Mouse (Mus musculus) lung, embryonic 14.5 days (tissue): Measurements from ENCODE around the gene Car4. TPM values are rescaled to one million over a fixed set of nuclear protein-coding genes. Genes with fewer than 3 reads are reported as not detected.

Experiments used
- ATAC-seq: fragments of 200-750 bp; cut with Nextera tagmentation; 2 replicates; pipeline ENCODE4 v1.8.0; 2017; ENCODE audit warnings: mild to moderate bottlenecking, moderate TSS enrichment, moderate library complexity; ENCODE audit not compliant: insufficient read depth
- DNase-seq: peaks from one replicate; pipeline ENCODE4 v3.0.0-alpha.2; 2015
- H3K27ac ChIP-seq: fragments of 300-500 bp; sonication (generic); 2 replicates; pipeline ENCODE4 v1.5.1; 2014; ENCODE audit warnings: low read depth, mild to moderate bottlenecking, moderate library complexity
- H3K27me3 ChIP-seq: fragments of 300-500 bp; sonication (generic); 2 replicates; pipeline ENCODE4 v1.6.1; 2014; ENCODE audit warnings: low read length, control low read depth; ENCODE audit not compliant: insufficient read depth
- H3K36me3 ChIP-seq: fragments of 300-500 bp; sonication (generic); 2 replicates; pipeline ENCODE4 v1.6.1; 2014; ENCODE audit warnings: control low read depth; ENCODE audit not compliant: insufficient read depth
- H3K4me1 ChIP-seq: fragments of 300-500 bp; sonication (generic); 2 replicates; pipeline ENCODE4 v1.6.1; 2014; ENCODE audit warnings: antibody characterized with exemption, control low read depth; ENCODE audit not compliant: insufficient read depth
- H3K4me2 ChIP-seq: fragments of 300-500 bp; sonication (generic); 2 replicates; pipeline ENCODE4 v1.6.1; 2014; ENCODE audit warnings: mild to moderate bottlenecking
- H3K4me3 ChIP-seq: fragments of 300-500 bp; sonication (generic); 2 replicates; pipeline ENCODE4 v1.5.1; 2014; ENCODE audit warnings: low read depth, low read length
- H3K9ac ChIP-seq: fragments of 300-500 bp; sonication (generic); 2 replicates; pipeline ENCODE4 v1.6.1; 2014
- H3K9me3 ChIP-seq: fragments of 300-500 bp; sonication (generic); 2 replicates; pipeline ENCODE4 v1.6.1; 2016; ENCODE audit warnings: low read depth, low read length, control low read depth
- CTCF ChIP-seq: IDR thresholded peaks from 2 replicates; pipeline ENCODE4 v1.5.1; 2016; ENCODE audit warnings: antibody characterized with exemption, low read depth
- WGBS: fragments of 180-500 bp; shearing (Covaris S2); extraction: QIAGEN DNeasy Blood & Tissue Kit; methylation state at CpG from one replicate; pipeline ENCODE4 v1.1.7; 2014; 5-methylcytosine and 5-hydroxymethylcytosine counted together
- polyA plus RNA-seq: library from polyadenylated mRNA; unstranded; fragments of >200 nt; fragmentation: Nextera tagmentation; extraction: Ambion mirVana; gene quantifications from 2 replicates; pipeline ENCODE4 v1.2.1, GENCODE M21; 2014

Gene Car4
- polyA plus RNA-seq, 1 experiment from 2014 or later, result 0.28 TPM

DNA sequence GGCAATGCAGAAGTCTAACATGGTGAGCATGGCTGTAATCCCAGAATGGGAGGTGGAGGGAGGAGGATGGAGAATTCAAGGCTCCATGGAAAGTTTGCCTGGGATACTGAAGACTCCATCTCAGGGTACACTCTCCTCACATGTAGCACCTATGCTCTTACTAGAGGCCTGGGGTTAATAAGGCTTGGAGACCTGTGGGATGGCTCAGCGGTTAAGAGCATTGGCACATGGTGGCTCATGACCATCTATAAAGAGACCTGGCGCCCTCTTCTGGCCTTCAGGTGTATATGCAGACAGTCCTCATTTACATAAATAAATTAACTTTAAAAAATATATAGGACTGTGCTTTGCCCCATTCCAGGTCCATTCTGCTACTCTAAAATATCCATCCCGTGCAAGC lies 38.3 kb upstream of the Car4 start:
- ATAC-seq, result no peak
- WGBS, result 46% methylated on average over 3 of the region's 3 CpGs
- no peak overlapping the region for H3K27ac ChIP-seq
- no peaks in the 10 kb centered on the region for H3K27me3 ChIP-seq
- peak; percentile 59 for TF ChIP-seq CTCF
- H3K9ac ChIP-seq, result no peak overlapping the region
- H3K36me3 ChIP-seq, result peaks cover 1% of the 10 kb centered on the region; the same call in 1 of the 2 replicates
- H3K4me3 ChIP-seq, result no peak overlapping the region
- H3K9me3 ChIP-seq, result no peaks in the 10 kb centered on the region
- peak; percentile 53 for DNase-seq
- no peak overlapping the region for H3K4me2 ChIP-seq
- no peaks in the 10 kb centered on the region for H3K4me1 ChIP-seq

DNA sequence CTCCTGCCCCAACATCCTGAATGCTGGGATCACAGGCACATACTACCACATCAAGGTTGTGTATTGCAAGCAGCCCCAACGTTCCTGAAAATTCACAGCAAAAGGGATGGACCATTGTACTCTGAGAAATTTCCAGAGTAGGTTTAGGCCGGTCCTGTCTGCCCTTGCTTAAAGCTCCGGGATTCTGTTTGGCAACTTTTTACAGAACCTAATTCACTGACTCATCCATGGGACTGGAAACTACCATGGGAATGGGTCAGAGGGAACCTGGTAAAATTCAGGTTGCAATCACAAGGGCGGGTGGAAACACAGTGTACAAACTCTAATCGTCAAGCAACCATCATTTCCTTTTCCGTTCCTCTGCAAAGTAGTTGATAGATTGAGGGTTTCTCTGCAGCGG lies 37.6 kb upstream of the Car4 start:
- Histone ChIP-seq H3K4me3 (no peak overlapping the region), H3K9ac (no peak overlapping the region), H3K27me3 (no peaks in the 10 kb centered on the region), H3K4me2 (no peak overlapping the region), H3K36me3 (no peaks in the 10 kb centered on the region), H3K4me1 (no peaks in the 10 kb centered on the region), H3K9me3 (no peaks in the 10 kb centered on the region), H3K27ac (no peak overlapping the region)
- no peak for DNase-seq
- ATAC-seq, result no peak
- WGBS, result 63% methylated on average over 7 of the region's 7 CpGs
- no peak for TF ChIP-seq CTCF

DNA sequence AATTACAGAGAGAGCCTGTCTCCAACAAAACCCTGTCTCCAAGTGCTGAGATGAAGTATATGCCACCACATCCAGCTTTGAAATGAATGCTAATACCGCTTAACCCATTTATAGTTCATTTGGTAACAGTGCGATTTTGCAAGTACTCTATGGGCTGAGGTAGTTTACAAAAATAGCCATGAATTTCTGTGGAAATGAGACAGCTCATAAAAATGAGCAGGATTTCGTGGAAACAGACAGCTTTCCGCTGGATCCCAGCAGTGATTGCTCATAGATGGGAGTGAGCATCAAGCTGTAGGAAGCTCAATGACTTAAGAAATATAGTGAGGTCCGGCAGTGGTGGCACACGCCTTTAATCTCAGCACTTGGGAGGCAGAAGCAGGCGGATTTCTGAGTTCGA lies 36.6 kb upstream of the Car4 start:
- no peaks in the 10 kb centered on the region for H3K4me1 ChIP-seq

DNA sequence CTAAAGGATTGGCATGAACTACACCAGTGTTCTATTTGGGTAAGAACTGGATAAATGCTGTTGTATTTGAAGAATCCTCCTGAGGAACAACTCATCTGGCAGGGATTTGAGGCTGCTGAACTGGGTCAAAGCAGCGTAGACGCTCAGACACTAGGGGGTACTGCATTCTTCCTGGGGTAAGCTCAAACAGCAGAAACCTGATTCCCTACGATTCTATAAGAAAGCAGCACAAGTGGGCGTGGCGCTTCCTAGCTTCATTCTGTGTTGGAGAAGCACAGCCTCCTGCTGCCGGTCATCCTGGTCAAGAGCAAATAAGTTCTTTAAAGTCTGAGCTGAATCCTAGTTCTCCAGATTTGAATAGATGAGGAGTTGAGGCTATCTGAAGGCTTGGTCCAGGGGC lies 25.3 kb upstream of the Car4 start:
- DNase-seq (peak; percentile 11), ATAC-seq (no peak)
- H3K9ac ChIP-seq, result no peak overlapping the region
- no peaks in the 10 kb centered on the region for H3K9me3 ChIP-seq
- H3K4me1 ChIP-seq, result no peaks in the 10 kb centered on the region
- WGBS, result 14% methylated on average over 6 of the region's 6 CpGs
- H3K4me3 ChIP-seq, result no peak overlapping the region
- no peak for TF ChIP-seq CTCF
- no peaks in the 10 kb centered on the region for H3K36me3 ChIP-seq
- no peak overlapping the region for H3K4me2 ChIP-seq
- H3K27me3 ChIP-seq, result no peaks in the 10 kb centered on the region
- H3K27ac ChIP-seq, result no peak overlapping the region

More for the DNA sequence above, 36.6 kb upstream of the Car4 start:
- no peaks in the 10 kb centered on the region for H3K36me3 ChIP-seq
- no peak for TF ChIP-seq CTCF
- no peaks in the 10 kb centered on the region for H3K27me3 ChIP-seq
- H3K4me3 ChIP-seq, result no peak overlapping the region
- ATAC-seq (no peak), DNase-seq (no peak)
- no peaks in the 10 kb centered on the region for H3K9me3 ChIP-seq
- no peak overlapping the region for H3K9ac ChIP-seq
- WGBS, result 84% methylated on average over 8 of the region's 8 CpGs
- no peak overlapping the region for H3K4me2 ChIP-seq
- H3K27ac ChIP-seq, result no peak overlapping the region

DNA sequence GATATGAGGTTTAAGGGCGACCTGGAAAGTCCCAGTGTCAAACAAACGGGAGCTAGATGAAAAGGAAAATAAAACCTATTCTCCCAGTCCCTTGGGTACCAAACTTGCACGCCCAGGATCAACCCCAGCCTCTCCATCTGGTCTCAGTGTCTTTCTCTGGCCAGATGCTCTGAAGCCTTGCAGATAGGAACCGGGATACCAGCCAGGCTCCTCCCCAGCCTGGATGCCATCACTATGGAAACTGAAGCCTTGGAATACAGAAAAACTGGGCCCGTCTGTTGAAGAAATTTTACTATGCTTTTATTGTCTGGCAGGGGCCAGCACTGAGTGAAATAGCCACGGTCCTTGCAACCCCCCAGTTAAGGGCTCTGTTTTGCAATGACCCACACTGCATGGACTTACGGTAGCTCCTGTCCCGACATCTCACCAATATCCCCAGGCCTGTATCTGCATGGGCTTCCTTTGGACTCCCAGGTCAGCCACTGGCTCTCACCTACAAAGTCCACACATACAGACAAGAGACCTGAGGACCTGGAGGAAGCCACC lies 18.0 kb upstream of the Car4 start:
- Histone ChIP-seq H3K9ac (no peak overlapping the region), H3K27me3 (no peaks in the 10 kb centered on the region), H3K27ac (no peak overlapping the region), H3K4me3 (no peak overlapping the region), H3K9me3 (no peaks in the 10 kb centered on the region), H3K4me2 (no peak overlapping the region), H3K36me3 (no peaks in the 10 kb centered on the region), H3K4me1 (no peaks in the 10 kb centered on the region)
- DNase-seq, result peak; percentile 18
- ATAC-seq, result no peak
- 55% methylated on average over 8 of the region's 8 CpGs for whole genome bisulfite sequencing
- TF ChIP-seq CTCF, result no peak

DNA sequence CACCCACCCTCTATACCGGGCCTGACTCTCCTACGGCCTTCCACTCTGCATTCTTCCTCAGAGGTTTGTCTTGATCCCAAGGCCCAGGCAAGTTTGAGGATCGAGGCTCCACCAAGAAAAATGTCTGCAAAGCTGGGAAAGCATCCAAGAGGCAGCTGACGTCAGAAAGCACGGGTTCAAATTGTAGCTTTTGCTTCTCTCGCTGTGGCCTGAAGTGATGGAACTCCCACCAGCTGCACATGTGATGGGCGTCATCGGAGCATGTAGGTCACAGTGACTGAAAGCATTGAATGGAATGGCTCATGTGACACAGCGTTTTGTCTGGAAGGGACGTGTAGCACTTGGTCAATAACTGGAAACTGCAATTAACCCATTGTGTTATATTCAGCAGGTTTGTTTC lies 17.4 kb upstream of the Car4 start:
- ATAC-seq (no peak), DNase-seq (no peak)
- H3K9me3 ChIP-seq, result no peaks in the 10 kb centered on the region
- no peaks in the 10 kb centered on the region for H3K36me3 ChIP-seq
- H3K9ac ChIP-seq, result no peak overlapping the region
- H3K4me2 ChIP-seq, result no peak overlapping the region
- 72% methylated on average over 10 of the region's 10 CpGs for WGBS
- no peak overlapping the region for H3K4me3 ChIP-seq
- H3K27me3 ChIP-seq, result no peaks in the 10 kb centered on the region
- no peak for TF ChIP-seq CTCF
- H3K4me1 ChIP-seq, result no peaks in the 10 kb centered on the region
- H3K27ac ChIP-seq, result no peak overlapping the region

DNA sequence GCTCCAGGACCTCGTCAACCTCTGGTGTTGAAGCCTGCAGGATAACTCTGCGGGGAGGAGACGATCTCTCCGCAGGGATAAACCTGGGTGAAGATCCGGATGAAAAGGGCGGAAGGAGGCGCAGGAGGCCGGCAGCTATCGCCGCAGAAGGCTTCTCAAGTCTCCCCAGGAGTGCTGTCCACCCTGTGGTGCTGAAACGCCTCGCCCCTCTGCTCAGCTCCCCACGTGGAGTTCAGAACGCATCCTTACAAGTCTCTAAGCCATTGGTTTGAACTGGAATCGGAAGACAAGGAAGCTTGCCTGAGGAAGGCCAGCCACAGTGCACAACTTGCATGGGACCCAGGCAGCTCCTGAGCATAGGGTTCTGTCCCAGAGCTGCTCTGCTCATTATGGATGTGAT lies 13.6 kb upstream of the Car4 start:
- H3K4me2 ChIP-seq, result peak overlapping the region; percentile 43
- H3K4me3 ChIP-seq, result no peak overlapping the region
- H3K36me3 ChIP-seq, result no peaks in the 10 kb centered on the region
- ATAC-seq (no peak), DNase-seq (peak; percentile 93)
- under 1% methylated on average over 15 of the region's 15 CpGs for WGBS
- no peaks in the 10 kb centered on the region for H3K4me1 ChIP-seq
- H3K9me3 ChIP-seq, result no peaks in the 10 kb centered on the region
- TF ChIP-seq CTCF, result peak; percentile 31
- no peaks in the 10 kb centered on the region for H3K27me3 ChIP-seq
- no peak overlapping the region for H3K27ac ChIP-seq
- no peak overlapping the region for H3K9ac ChIP-seq
